8 mouse cellular contexts compared by ENCODE assay signal in the genomic region with DNA sequence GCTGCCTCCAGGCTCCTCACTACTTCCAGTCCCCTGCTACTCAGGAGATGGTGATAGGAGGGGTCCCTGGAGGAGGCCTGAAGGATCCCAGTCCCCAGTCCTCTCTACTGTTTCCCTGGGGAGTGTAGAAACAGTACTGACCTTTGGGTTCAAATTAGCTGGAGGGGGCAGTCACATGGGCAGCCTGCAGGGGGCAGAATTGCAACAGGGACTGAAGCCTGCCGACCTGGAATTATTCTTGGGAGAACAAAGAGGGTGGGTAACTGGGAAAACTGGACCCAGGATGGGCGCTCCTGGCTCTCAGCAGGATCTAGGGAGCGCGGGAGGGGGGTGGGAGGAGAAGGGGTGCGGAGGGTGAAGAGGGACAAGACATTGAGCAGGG. TPM values are rescaled to one million over a fixed set of nuclear protein-coding genes. Genes with fewer than 3 reads are reported as not detected.
DNase-seq lines count a peak whose midpoint lies in the region; ATAC-seq and TF ChIP-seq lines count a peak whose summit lies in the region.
"Had no signal": no experiment of that assay in that cellular context is flagged by ENCODE, and none has a peak within 500 bp of the region (broad histone marks: within the 10 kb centered on the region; RNA-seq: fewer than 3 reads in every experiment).

No protein-coding gene starts in this region.

- H3K4me3 ChIP-seq in C2C12 (ENCODE audit: insufficient read depth, poor library complexity, severe bottlenecking) (no peak overlapping the region), MEL (ENCODE audit: control insufficient read depth in 1 of 2, insufficient read depth in 1 of 2, low read depth in 2 of 2, low read length in 2 of 2) (no peak overlapping the region)
- H3K4me3 ChIP-seq in forebrain, embryonic 10.5 days, result peak overlapping the region; percentile 47
- H3K4me3 ChIP-seq in heart, embryonic 16.5 days (ENCODE audit: low read length), result peak overlapping the region; percentile 32
- H3K4me3 ChIP-seq in midbrain, embryonic 10.5 days, result peak overlapping the region; percentile 52
- H3K4me3 ChIP-seq: erythroblast, embryonic 14.5 days had no signal

- no peak for TF ChIP-seq POLR2A in MEL (IDR thresholded peaks at IDR 0.05; ENCODE audit: control insufficient read depth in 1 of 2, insufficient read depth in 1 of 2, low read depth in 1 of 2, low read length in 2 of 2, poor library complexity in 1 of 2)

- no peak for TF ChIP-seq EP300 in MEL (IDR thresholded peaks at IDR 0.05; ENCODE audit: low read depth in 1 of 2, low read length in 2 of 2)

- no peak overlapping the region for H3K9ac ChIP-seq in MEL (ENCODE audit: control insufficient read depth, low read depth, low read length, poor library complexity, severe bottlenecking)
- H3K9ac ChIP-seq in heart, embryonic 16.5 days (ENCODE audit: low read length), result peak overlapping the region; percentile 82

- no peaks in the 10 kb centered on the region for H3K9me3 ChIP-seq in MEL (replicated peaks; ENCODE audit: insufficient read depth, low read length)
- H3K9me3 ChIP-seq in forebrain, embryonic 10.5 days, result no peaks in the 10 kb centered on the region
- no peaks in the 10 kb centered on the region for H3K9me3 ChIP-seq in heart, embryonic 16.5 days (replicated peaks; ENCODE audit: control insufficient read depth, low read length)
- H3K9me3 ChIP-seq in midbrain, embryonic 10.5 days (replicated peaks), result no peaks in the 10 kb centered on the region

- TF ChIP-seq RAD21 in MEL (IDR thresholded peaks at IDR 0.05; ENCODE audit: low read depth, low read length), result peak; percentile 38

- peak; percentile 6 for DNase-seq in MEL (ENCODE audit: low read depth, low spot score)
- DNase-seq in forebrain, embryonic 10.5 days (ENCODE audit: extremely low spot score, low spot score), result peak; percentile 75
- peak; percentile 81 to 87 for DNase-seq in kidney, postnatal 4 days
- DNase-seq in midbrain, embryonic 10.5 days (ENCODE audit: low spot score), result peak; percentile 81
- peak; percentile 49 to 50 for DNase-seq in thymus, postnatal 36 days

- H3K79me3 ChIP-seq in C2C12 (ENCODE audit: low read depth), result peaks cover 13% of the 10 kb centered on the region

- TF ChIP-seq CTCF in C2C12 (IDR thresholded peaks at IDR 0.05; ENCODE audit: control insufficient read depth, insufficient read depth, insufficient read length) (peak; percentile 37), MEL (IDR thresholded peaks at IDR 0.05 in 2 of 3, conservative IDR thresholded peaks at IDR 0.05 in 1 of 3; ENCODE audit: control insufficient read depth in 1 of 3, insufficient read depth in 1 of 3, low read depth in 2 of 3, low read length in 3 of 3, poor library complexity in 1 of 3, severe bottlenecking in 1 of 3) (peak; percentile 45 to 73 (median 59); a peak in 5 of 6 replicates)

- ATAC-seq in heart, embryonic 16.5 days (replicated peaks; ENCODE audit: extremely low read depth, insufficient read depth, low FRiP score), result no peak; the same call in 1 of the 2 replicates

- peak overlapping the region; percentile 60 for H3K4me2 ChIP-seq in heart, embryonic 16.5 days (ENCODE audit: low read depth, low read length)

- H3K27ac ChIP-seq in MEL (ENCODE audit: control insufficient read depth, low read depth, low read length), result no peak overlapping the region
- peak overlapping the region; percentile 93 for H3K27ac ChIP-seq in forebrain, embryonic 10.5 days
- peak overlapping the region; percentile 86 for H3K27ac ChIP-seq in heart, embryonic 16.5 days (ENCODE audit: low read length)
- H3K27ac ChIP-seq in midbrain, embryonic 10.5 days (replicated peaks), result peak overlapping the region; percentile 97

- H3K27me3 ChIP-seq in C2C12 (ENCODE audit: control insufficient read depth, insufficient read depth, insufficient read length) (no peaks in the 10 kb centered on the region), MEL (ENCODE audit: control insufficient read depth in 1 of 2, insufficient read depth in 2 of 2, low read length in 2 of 2) (no peaks in the 10 kb centered on the region; a peak in 2 of 4 replicates)
- H3K27me3 ChIP-seq in forebrain, embryonic 10.5 days (ENCODE audit: poor library complexity, severe bottlenecking), result peaks cover 16% of the 10 kb centered on the region; the same call in 1 of the 2 replicates
- H3K27me3 ChIP-seq in heart, embryonic 16.5 days (ENCODE audit: control insufficient read depth, insufficient read depth, low read length), result no peaks in the 10 kb centered on the region
- H3K27me3 ChIP-seq in midbrain, embryonic 10.5 days (ENCODE audit: low read depth, poor library complexity, severe bottlenecking), result peaks cover 15% of the 10 kb centered on the region

- peaks cover 27% of the 10 kb centered on the region for H3K36me3 ChIP-seq in C2C12 (ENCODE audit: control insufficient read depth, insufficient read depth)
- H3K36me3 ChIP-seq in MEL (ENCODE audit: control insufficient read depth in 1 of 2, insufficient read depth in 2 of 2, low read length in 2 of 2), result no peaks in the 10 kb centered on the region
- H3K36me3 ChIP-seq in forebrain, embryonic 10.5 days (replicated peaks), result no peaks in the 10 kb centered on the region
- H3K36me3 ChIP-seq in heart, embryonic 16.5 days (ENCODE audit: control insufficient read depth, insufficient read depth), result no peaks in the 10 kb centered on the region
- no peaks in the 10 kb centered on the region for H3K36me3 ChIP-seq in midbrain, embryonic 10.5 days

- no peaks in the 10 kb centered on the region for H3K4me1 ChIP-seq in MEL (ENCODE audit: control insufficient read depth in 1 of 2, insufficient read depth in 2 of 2, low read length in 2 of 2)
- peaks cover 43% of the 10 kb centered on the region for H3K4me1 ChIP-seq in forebrain, embryonic 10.5 days
- peaks cover 56% of the 10 kb centered on the region for H3K4me1 ChIP-seq in heart, embryonic 16.5 days (ENCODE audit: control insufficient read depth, insufficient read depth, low read length)
- H3K4me1 ChIP-seq in midbrain, embryonic 10.5 days, result peaks cover 55% of the 10 kb centered on the region

- 13% methylated on average over 5 of the region's 5 CpGs for WGBS in forebrain, embryonic 10.5 days
- 14% methylated on average over 5 of the region's 5 CpGs for WGBS in heart, embryonic 16.5 days
- 15% methylated on average over 5 of the region's 5 CpGs for WGBS in midbrain, embryonic 10.5 days

- no peak overlapping the region for H3ac ChIP-seq in C2C12 (ENCODE audit: control insufficient read depth, insufficient read length, low read depth)

- peaks cover 21% of the 10 kb centered on the region for H3K79me2 ChIP-seq in C2C12 (ENCODE audit: control insufficient read depth, insufficient read depth)
- H3K79me2 ChIP-seq in MEL (ENCODE audit: control insufficient read depth, insufficient read depth, low read length, poor library complexity), result no peaks in the 10 kb centered on the region

TF ChIP-seq in C2C12, 6 proteins besides CTCF, POLR2A, EP300 and RAD21 (continues in another document):
- TF ChIP-seq USF1 (IDR thresholded peaks at IDR 0.05; ENCODE audit: low read depth), result no peak

TF ChIP-seq in MEL, 35 proteins besides CTCF, POLR2A, EP300 and RAD21 (continues in another document):
- no peak for TF ChIP-seq TBP (IDR thresholded peaks at IDR 0.05; ENCODE audit: low read depth, low read length)

RNA-seq across cellular contexts. Expression of gene Tnnt3, which starts 17.5 kb away (rescaled TPM):
- 6.8 TPM for polyA plus RNA-seq in C2C12 (2012; fragmentation: generic; extraction: Trizol)
- total RNA-seq in MEL (2012; rRNA removed), result not detected in 2 replicates
- not detected for polyA plus RNA-seq in MEL (2012; ENCODE audit: insufficient read depth in 1 of 2, insufficient read length in 2 of 2, low read depth in 1 of 2, low replicate concordance in 2 of 2, missing spikeins in 1 of 2)
- polyA plus RNA-seq in forebrain, embryonic 10.5 days (2016; fragmentation: Nextera tagmentation; extraction: Ambion mirVana), result 0.33 and 1.1 TPM in 2 replicates
- 5.3 and 17.1 TPM in 2 replicates for polyA plus RNA-seq in heart, embryonic 16.5 days (2015; fragmentation: Nextera tagmentation; extraction: Ambion mirVana)
- 1.9 TPM in 2 replicates for polyA plus RNA-seq in midbrain, embryonic 10.5 days (2016; fragmentation: Nextera tagmentation; extraction: Ambion mirVana)
- polyA plus RNA-seq: erythroblast, embryonic 14.5 days had no signal

RNA-seq across cellular contexts. Expression of gene Lsp1, which starts 20.6 kb away (rescaled TPM):
- polyA plus RNA-seq in C2C12 (2012; fragmentation: generic; extraction: Trizol), result 96.1 TPM
- not detected in 2 replicates for total RNA-seq in MEL (2012; rRNA removed)
- not detected for polyA plus RNA-seq in MEL (2012; ENCODE audit: insufficient read depth in 1 of 2, insufficient read length in 2 of 2, low read depth in 1 of 2, low replicate concordance in 2 of 2, missing spikeins in 1 of 2)
- polyA plus RNA-seq in forebrain, embryonic 10.5 days (2016; fragmentation: Nextera tagmentation; extraction: Ambion mirVana), result 10.7 and 12.0 TPM in 2 replicates
- polyA plus RNA-seq in heart, embryonic 16.5 days (2015; fragmentation: Nextera tagmentation; extraction: Ambion mirVana), result 73.5 and 83.5 TPM in 2 replicates
- polyA plus RNA-seq in midbrain, embryonic 10.5 days (2016; fragmentation: Nextera tagmentation; extraction: Ambion mirVana), result 14.2 and 15.0 TPM in 2 replicates

RNA-seq across cellular contexts. Expression of gene Tnni2, which starts 39.6 kb away (rescaled TPM):
- 7.5 TPM for polyA plus RNA-seq in C2C12 (2012; fragmentation: generic; extraction: Trizol)
- not detected in 2 replicates for total RNA-seq in MEL (2012; rRNA removed)
- polyA plus RNA-seq in MEL (2012; ENCODE audit: insufficient read depth in 1 of 2, insufficient read length in 2 of 2, low read depth in 1 of 2, low replicate concordance in 2 of 2, missing spikeins in 1 of 2), result under 1 TPM in 1 of 2 experiments, not detected in 1; 0.84 TPM
- 0.46 and 1.4 TPM in 2 replicates for polyA plus RNA-seq in forebrain, embryonic 10.5 days (2016; fragmentation: Nextera tagmentation; extraction: Ambion mirVana)
- 14.1 and 27.0 TPM in 2 replicates for polyA plus RNA-seq in heart, embryonic 16.5 days (2015; fragmentation: Nextera tagmentation; extraction: Ambion mirVana)
- polyA plus RNA-seq in midbrain, embryonic 10.5 days (2016; fragmentation: Nextera tagmentation; extraction: Ambion mirVana), result 0.52 and 1.5 TPM in 2 replicates
- polyA plus RNA-seq: erythroblast, embryonic 14.5 days had no signal

RNA-seq across cellular contexts. Expression of gene Syt8, which starts 46.5 kb away (rescaled TPM):
- polyA plus RNA-seq in C2C12 (2012; fragmentation: generic; extraction: Trizol), result 0.07 TPM
- not detected in 2 replicates for total RNA-seq in MEL (2012; rRNA removed)
- polyA plus RNA-seq in MEL (2012; ENCODE audit: insufficient read depth in 1 of 2, insufficient read length in 2 of 2, low read depth in 1 of 2, low replicate concordance in 2 of 2, missing spikeins in 1 of 2), result not detected
- 0.18 TPM in 1 of 2 replicates, not detected in the other for polyA plus RNA-seq in forebrain, embryonic 10.5 days (2016; fragmentation: Nextera tagmentation; extraction: Ambion mirVana)
- 0.17 and 0.32 TPM in 2 replicates for polyA plus RNA-seq in heart, embryonic 16.5 days (2015; fragmentation: Nextera tagmentation; extraction: Ambion mirVana)
- 0.34 TPM in 1 of 2 replicates, not detected in the other for polyA plus RNA-seq in midbrain, embryonic 10.5 days (2016; fragmentation: Nextera tagmentation; extraction: Ambion mirVana)
- polyA plus RNA-seq: erythroblast, embryonic 14.5 days had no signal

RNA-seq across cellular contexts. Expression of gene Mrpl23, which starts 51.3 kb away (rescaled TPM):
- polyA plus RNA-seq in C2C12 (2012; fragmentation: generic; extraction: Trizol) (72.2 TPM), MEL (2012; ENCODE audit: insufficient read depth in 1 of 2, insufficient read length in 2 of 2, low read depth in 1 of 2, low replicate concordance in 2 of 2, missing spikeins in 1 of 2) (10 to 100 TPM in 1 of 2 experiments, not detected in 1; 11.4 TPM)
- total RNA-seq in MEL (2012; rRNA removed), result 48.2 and 57.6 TPM in 2 replicates
- polyA plus RNA-seq in forebrain, embryonic 10.5 days (2016; fragmentation: Nextera tagmentation; extraction: Ambion mirVana), result 15.8 and 16.1 TPM in 2 replicates
- 14.2 and 20.0 TPM in 2 replicates for polyA plus RNA-seq in heart, embryonic 16.5 days (2015; fragmentation: Nextera tagmentation; extraction: Ambion mirVana)
- 15.8 and 20.3 TPM in 2 replicates for polyA plus RNA-seq in midbrain, embryonic 10.5 days (2016; fragmentation: Nextera tagmentation; extraction: Ambion mirVana)

Comparison
In these comparisons a context has a peak if more than half of its experiments do, and no peak if none do; other contexts are left out.
1. H3K4me3 ChIP-seq: peak in forebrain, embryonic 10.5 days (single experiment), heart, embryonic 16.5 days (single experiment) and midbrain, embryonic 10.5 days (single experiment); none in C2C12 (single experiment) and MEL (0 of 2).
2. DNase-seq: peak in every context shown above with its lines; median percentile 84 in kidney, postnatal 4 days; 81 in midbrain, embryonic 10.5 days; 75 in forebrain, embryonic 10.5 days; 50 in thymus, postnatal 36 days; 6 in MEL.
3. RNA of gene Lsp1, which starts 20.6 kb away (polyA plus RNA-seq): 96.1 TPM in C2C12 (single experiment), 73.5 to 83.5 TPM in heart, embryonic 16.5 days, 14.2 to 15.0 TPM in midbrain, embryonic 10.5 days and 10.7 to 12.0 TPM in forebrain, embryonic 10.5 days; not detected in MEL; every median in the first group is over 10 times any median in the second.